Comparison of ENCODE assay signal across 25 mouse cellular contexts in genomic region chr8:97473326-97473725, GRCm38 (mm10).
"Had no signal": no experiment of that assay in that cellular context is flagged by ENCODE, and none has a peak within 500 bp of the region (broad histone marks: within the 10 kb centered on the region; RNA-seq: fewer than 3 reads in every experiment).

No protein-coding gene starts in this region.

- H3K4me1 ChIP-seq: heart, embryonic 10.5 days; heart, embryonic 12.5 days; hindbrain, embryonic 10.5 days; intestine, embryonic 15.5 days had no signal

- H3K27ac ChIP-seq: heart, embryonic 10.5 days; hindbrain, embryonic 10.5 days; hindbrain, embryonic 12.5 days; hindbrain, embryonic 14.5 days; intestine, embryonic 15.5 days; layer of hippocampus, adult 2 months; left cerebral cortex, adult 2 months; limb, embryonic 13.5 days; liver, embryonic 14.5 days had no signal

- ATAC-seq: hindbrain, embryonic 16.5 days; inflammation-experienced regulatory T-cells, adult 6 months; intestine, embryonic 15.5 days; intestine, postnatal 0 days had no signal

- H3K9me3 ChIP-seq: heart, embryonic 10.5 days; heart, embryonic 12.5 days; hindbrain, embryonic 10.5 days; hindbrain, embryonic 12.5 days; intestine, embryonic 15.5 days; limb, embryonic 13.5 days had no signal

- DNase-seq: gastrocnemius, postnatal 14 days; gastrocnemius, postnatal 36 days; heart, adult 18-20 months; heart, postnatal 10 days; heart, postnatal 4 days; kidney, adult 18-20 months; kidney, adult 8-10 months; kidney, postnatal 10 days; kidney, postnatal 25 days; kidney, postnatal 4 days; liver had no signal

- H3K4me2 ChIP-seq: heart, embryonic 12.5 days; hindbrain, embryonic 12.5 days; hindbrain, embryonic 14.5 days; intestine, embryonic 15.5 days; limb, embryonic 13.5 days; liver, embryonic 11.5 days had no signal

- H3K9ac ChIP-seq: heart, embryonic 12.5 days; hindbrain, embryonic 12.5 days; hindbrain, embryonic 14.5 days; intestine, embryonic 15.5 days; limb, embryonic 13.5 days; liver, embryonic 14.5 days had no signal

- H3K4me3 ChIP-seq: heart, embryonic 10.5 days; heart, embryonic 12.5 days; hindbrain, embryonic 10.5 days; hindbrain, embryonic 12.5 days; intestine, embryonic 15.5 days; layer of hippocampus, adult 2 months; left cerebral cortex, adult 2 months; limb, embryonic 13.5 days had no signal

- H3K36me3 ChIP-seq: heart, embryonic 10.5 days; heart, embryonic 12.5 days; hindbrain, embryonic 10.5 days; hindbrain, embryonic 12.5 days; intestine, embryonic 15.5 days; limb, embryonic 13.5 days had no signal

- H3K27me3 ChIP-seq: heart, embryonic 12.5 days; hindbrain, embryonic 12.5 days; intestine, embryonic 15.5 days; limb, embryonic 13.5 days had no signal
